Mouse (Mus musculus): ENCODE results near the gene Pcnx3.

DNA sequence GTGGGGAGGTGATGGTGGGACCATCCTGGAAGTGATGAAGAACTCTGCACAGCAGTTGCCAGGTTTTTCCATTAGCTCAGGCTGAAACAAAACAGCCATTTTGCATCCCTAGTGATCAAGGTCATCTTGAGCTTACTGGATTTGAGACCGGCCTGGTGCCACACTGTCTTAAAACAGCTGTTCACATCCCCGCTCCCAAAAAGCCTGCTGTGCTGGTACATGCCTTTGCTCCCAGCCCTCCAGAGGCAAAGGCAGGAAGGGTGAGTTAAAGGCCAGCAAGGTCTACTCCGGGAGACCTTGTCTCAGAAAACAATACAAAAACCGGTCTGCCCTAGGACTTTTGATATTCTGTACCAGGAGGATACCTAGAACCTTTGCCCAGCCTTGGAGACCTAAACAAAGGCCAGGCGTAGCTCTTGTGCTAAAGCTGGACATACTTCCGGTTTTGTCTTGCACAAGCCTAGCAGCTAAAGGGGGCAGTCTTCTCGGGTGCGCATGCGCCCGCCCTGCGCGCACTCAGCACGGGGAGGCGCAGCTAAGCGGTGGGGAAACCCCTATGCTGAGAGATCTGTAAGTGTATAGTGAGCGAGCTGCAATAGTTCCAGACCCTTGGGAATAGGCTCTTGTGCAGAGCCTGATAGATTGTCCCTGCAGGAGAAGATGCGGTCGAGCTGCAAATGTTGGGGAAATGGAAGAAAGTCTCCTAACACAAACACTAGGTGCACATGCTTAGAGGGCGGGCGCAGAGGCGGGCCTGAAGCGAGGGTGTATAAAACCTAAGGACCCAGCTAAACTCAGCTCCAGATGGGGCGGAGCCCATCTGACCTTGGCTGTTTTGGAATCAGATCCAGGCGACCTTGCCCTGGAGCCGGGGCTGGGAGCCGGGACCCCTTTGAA is 40.1 kb downstream of the Pcnx3 start:
- TF ChIP-seq CTCF (IDR thresholded peaks at IDR 0.05; ENCODE audit: borderline replicate concordance, extremely low read depth, insufficient read depth, insufficient read length) = peak; percentile 10; the same call in 1 of the 2 replicates
- TF ChIP-seq POLR2A (IDR thresholded peaks at IDR 0.05; ENCODE audit: borderline replicate concordance, extremely low read depth, insufficient read depth, insufficient read length, poor library complexity, severe bottlenecking) = no peak; the same call in 1 of the 2 replicates
